Mouse (Mus musculus) granulocyte monocyte progenitor cell, adult 5-6 weeks (primary cell): ENCODE data around the gene Oat. TPM values are rescaled to one million over a fixed set of nuclear protein-coding genes. Genes with fewer than 3 reads are reported as not detected.

Experiments
- ATAC-seq: replicated peaks from 2 replicates; pipeline ENCODE4 v1.8.0; 2016; ENCODE audit warnings: mild to moderate bottlenecking, moderate TSS enrichment, inconsistent platforms; ENCODE audit not compliant: poor library complexity, severe bottlenecking
- total RNA-seq, 2 experiments: library from RNA; stranded (forward) in 1 of 2; stranded (reverse) in 1 of 2; fragments of 200-712, 200-1000 nt in 1 of 2; fragments of >200 nt in 1 of 2; fragmentation: Nextera tagmentation in 1 of 2; gene quantifications; 2 replicates each; pipeline ENCODE4 v1.2.3; 2014 to 2017

Oat gene
- total RNA-seq, 2 experiments from 2014 or later, result 97.3 to 105 TPM

- ATAC-seq, result no peak
These were observed 19.6 kb upstream of the Oat start for GRCm38 (mm10) chr7:132595787-132596186.

- ATAC-seq, result no peak
These were observed 18.1 kb upstream of the Oat start for GRCm38 (mm10) chr7:132594325-132594724.

GRCm38 (mm10) chr7:132593762-132594161 lies 17.6 kb upstream of the Oat start:
- ATAC-seq, result no peak

- 0 out of 2 replicates have a peak, but pooled peaks have one; percentile 30 for ATAC-seq
These were observed 13.4 kb upstream of the Oat start for GRCm38 (mm10) chr7:132589610-132590009.

GRCm38 (mm10) chr7:132587167-132587566 lies 11.0 kb upstream of the Oat start:
- no peak for ATAC-seq

GRCm38 (mm10) chr7:132585695-132586491 lies 9.7 kb upstream of the Oat start:
- no peak for ATAC-seq

GRCm38 (mm10) chr7:132581441-132581840 lies 5.2 kb upstream of the Oat start:
- ATAC-seq, result no peak

- no peak for ATAC-seq
These were observed 4.3 kb upstream of the Oat start for GRCm38 (mm10) chr7:132580511-132580910.

GRCm38 (mm10) chr7:132576891-132577290 lies 693 bp upstream of the Oat start:
- ATAC-seq, result no peak

- ATAC-seq, result peak; percentile 87
These were observed 575 bp downstream of the Oat start for GRCm38 (mm10) chr7:132575623-132576022.

GRCm38 (mm10) chr7:132574646-132575045 lies 1.6 kb downstream of the Oat start:
- ATAC-seq, result no peak

- no peak for ATAC-seq
These were observed 3.0 kb downstream of the Oat start for GRCm38 (mm10) chr7:132573205-132573604.

- ATAC-seq, result no peak
These were observed 3.5 kb downstream of the Oat start for GRCm38 (mm10) chr7:132572738-132573137.

- no peak for ATAC-seq
These were observed 4.7 kb downstream of the Oat start for GRCm38 (mm10) chr7:132571481-132571880.

- ATAC-seq, result no peak
These were observed 6.1 kb downstream of the Oat start for GRCm38 (mm10) chr7:132570071-132570470.

GRCm38 (mm10) chr7:132568817-132569216 lies 7.4 kb downstream of the Oat start:
- peak; percentile 67 for ATAC-seq

GRCm38 (mm10) chr7:132565831-132566230 lies 10.4 kb downstream of the Oat start:
- ATAC-seq, result no peak

GRCm38 (mm10) chr7:132559138-132559766 lies 16.9 kb downstream of the Oat start:
- no peak for ATAC-seq

- no peak for ATAC-seq
These were observed 18.0 kb downstream of the Oat start for GRCm38 (mm10) chr7:132558141-132558736.

- ATAC-seq, result no peak
These were observed 19.6 kb downstream of the Oat start for GRCm38 (mm10) chr7:132556575-132556974.

- no peak for ATAC-seq
These were observed 20.3 kb downstream of the Oat start for GRCm38 (mm10) chr7:132555911-132556310.
